Mouse (Mus musculus) lung, postnatal 25 days (tissue): Measurements from ENCODE around the gene Sdc4.

Experiments used
- DNase-seq: peaks from one replicate; pipeline ENCODE4 v3.0.0; 2022; ENCODE audit warnings: low spot score

Gene Sdc4

GRCm38 (mm10) chr2:164443460-164444000 is at the start of gene Sdc4:
Gene Sdc4, minus strand, starts transcription at chr2:164443887.
- DNase-seq, result no peak

- DNase-seq, result no peak
These were observed 44.1 kb upstream of the Sdc4 start for GRCm38 (mm10) chr2:164487812-164488211.

GRCm38 (mm10) chr2:164487115-164487527 is 43.4 kb upstream of the Sdc4 start:
- no peak for DNase-seq

GRCm38 (mm10) chr2:164486258-164487114 is 42.8 kb upstream of the Sdc4 start:
- peak; percentile 60 for DNase-seq

GRCm38 (mm10) chr2:164485681-164486257 is 42.1 kb upstream of the Sdc4 start, which contains the start of gene Dbndd2:
Gene Dbndd2, plus strand, starts transcription at chr2:164486106.
- peak; percentile 41 for DNase-seq

- no peak for DNase-seq
These were observed 29.9 kb upstream of the Sdc4 start, which contains the start of gene Trp53tg5 for GRCm38 (mm10) chr2:164473624-164474023. Gene Trp53tg5, minus strand, starts transcription at chr2:164473724.

GRCm38 (mm10) chr2:164470254-164470653 is 26.6 kb upstream of the Sdc4 start:
- DNase-seq, result peak; percentile 77

- no peak for DNase-seq
These were observed 23.1 kb upstream of the Sdc4 start for GRCm38 (mm10) chr2:164466787-164467186.

- no peak for DNase-seq
These were observed 21.5 kb upstream of the Sdc4 start for GRCm38 (mm10) chr2:164465161-164465560.

- peak; percentile 99 for DNase-seq
These were observed 17.3 kb upstream of the Sdc4 start, which contains the start of gene Gm20458 for GRCm38 (mm10) chr2:164460745-164461551. Gene Gm20458, plus strand, starts transcription at chr2:164460967.

- peak; percentile 57 for DNase-seq
These were observed 14.8 kb upstream of the Sdc4 start for GRCm38 (mm10) chr2:164458535-164458934.

- peak; percentile 89 for DNase-seq
These were observed 14.3 kb upstream of the Sdc4 start for GRCm38 (mm10) chr2:164457942-164458341.

GRCm38 (mm10) chr2:164456864-164457300 is 13.2 kb upstream of the Sdc4 start, which contains the start of gene Sys1:
Gene Sys1, plus strand, starts transcription at chr2:164456964.
- no peak for DNase-seq

- no peak for DNase-seq
These were observed 12.7 kb upstream of the Sdc4 start for GRCm38 (mm10) chr2:164456413-164456812.

- DNase-seq, result peak; percentile 65
These were observed 11.9 kb upstream of the Sdc4 start for GRCm38 (mm10) chr2:164455421-164456190.

- peak; percentile 92 for DNase-seq
These were observed 11.2 kb upstream of the Sdc4 start for GRCm38 (mm10) chr2:164454846-164455245.

- DNase-seq, result no peak
These were observed 10.3 kb upstream of the Sdc4 start for GRCm38 (mm10) chr2:164453887-164454500.

- DNase-seq, result peak; percentile 37
These were observed 9.5 kb upstream of the Sdc4 start for GRCm38 (mm10) chr2:164453047-164453757.

GRCm38 (mm10) chr2:164452000-164452676 is 8.5 kb upstream of the Sdc4 start:
- DNase-seq, result peak; percentile 46
